Mouse (Mus musculus): ENCODE measurements at regions not wholly inside any gene's neighbourhood (a gene's known extent, or its start where the extent isn't known, plus 50 kb on each side); places are given as distances from the start of the nearest gene placed in this dataset.

DNA sequence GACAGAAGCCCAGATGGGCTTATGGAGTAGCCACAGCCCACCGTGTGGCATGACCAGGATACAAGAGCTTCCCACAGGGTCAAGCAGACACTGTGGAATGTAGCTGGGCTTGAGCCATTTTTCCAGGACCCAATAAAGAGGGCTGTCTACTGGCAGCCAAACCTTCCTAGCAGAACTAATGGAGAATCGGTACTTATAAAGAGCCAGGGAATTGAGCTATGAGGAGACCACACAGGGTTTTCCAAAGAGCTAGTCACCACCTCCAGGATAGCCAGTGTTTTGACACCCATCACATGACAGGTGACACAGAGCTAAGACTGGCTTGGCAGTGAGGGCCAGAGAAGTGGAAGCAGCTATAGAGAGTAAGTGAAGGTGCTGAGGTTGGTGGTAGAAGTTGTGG lies 149.9 kb downstream of the Map2k4 start:
- DNase-seq (ENCODE audit: low spot score in 2 of 2), result no peak

DNA sequence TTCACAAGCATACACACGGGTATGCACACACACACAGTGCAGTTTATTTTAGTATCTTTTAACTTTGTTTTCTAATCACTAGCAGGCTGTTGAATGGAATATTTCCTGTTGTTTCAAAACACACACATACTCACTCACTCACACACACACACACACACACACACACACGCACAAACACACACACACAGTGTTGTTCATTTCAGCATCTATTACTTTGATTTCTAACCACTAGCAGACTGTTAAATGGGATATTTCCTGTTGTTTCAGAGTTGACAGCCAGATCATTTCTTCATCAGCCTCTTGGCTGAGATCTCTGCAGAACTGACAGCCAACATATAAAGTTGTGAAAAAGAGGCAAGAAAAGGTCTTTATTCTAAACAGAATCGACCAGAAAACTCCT lies 150.9 kb downstream of the Map2k4 start:
- DNase-seq (ENCODE audit: low spot score in 2 of 2), result no peak

DNA sequence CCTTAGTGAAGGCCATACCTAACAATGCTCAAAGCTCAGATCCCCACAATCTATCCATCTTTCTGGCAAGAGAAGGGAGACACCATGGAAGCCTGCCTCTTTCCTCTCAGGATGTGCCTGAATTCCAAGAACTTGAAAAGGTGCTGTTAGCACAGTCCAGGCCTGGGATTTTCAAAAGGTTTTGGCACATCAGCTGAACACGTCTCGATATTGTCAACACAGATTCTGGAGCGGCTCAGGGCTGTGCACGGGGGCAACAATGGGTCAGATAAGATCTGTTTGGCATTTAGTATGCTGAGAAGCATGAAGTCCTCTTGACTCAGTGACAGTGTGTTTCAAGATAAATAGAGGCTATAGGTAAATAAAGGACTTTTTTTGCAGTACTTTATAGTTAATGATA lies 152.8 kb downstream of the Map2k4 start:
- no peak for DNase-seq (ENCODE audit: low spot score in 2 of 2)

DNA sequence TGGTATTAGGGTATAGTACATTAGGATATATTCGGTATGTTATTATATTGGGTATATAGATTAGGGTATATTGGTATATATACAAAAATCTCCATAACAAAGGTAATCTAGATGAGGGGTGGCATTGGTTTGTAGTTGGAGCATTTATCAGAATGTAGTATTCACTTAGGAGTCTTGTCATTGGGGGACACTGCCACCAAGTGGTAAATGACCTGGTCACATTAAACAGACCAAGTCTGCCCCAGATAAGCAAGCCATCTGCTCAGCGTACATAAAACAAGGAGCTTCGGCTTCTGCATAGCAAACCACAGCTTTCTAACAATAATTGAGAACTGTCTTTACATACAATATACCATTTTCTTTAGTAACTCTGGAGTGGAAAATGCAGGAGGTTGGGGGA lies 156.9 kb downstream of the Map2k4 start:
- peak in 1 of 2 experiments; percentile 52 for DNase-seq (ENCODE audit: low spot score in 2 of 2)

DNA sequence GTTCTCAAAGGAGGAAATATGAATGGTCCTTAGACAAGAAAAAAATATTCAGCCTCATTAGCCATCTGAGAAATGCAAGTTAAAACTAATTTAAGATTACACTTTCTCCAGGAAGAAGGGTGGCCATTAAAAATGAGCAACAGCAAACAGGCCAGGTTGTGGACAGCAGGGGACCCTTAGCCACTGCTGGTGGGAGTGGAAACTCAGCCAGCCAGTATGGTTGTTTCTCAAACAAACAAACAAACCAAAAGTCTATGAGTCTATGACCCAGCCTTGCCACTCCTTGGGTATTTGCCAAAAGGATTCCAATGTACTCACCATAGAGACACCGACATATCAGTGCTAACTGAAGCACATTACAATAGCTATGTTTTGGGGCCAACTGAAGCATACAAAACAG lies 157.7 kb downstream of the Map2k4 start:
- no peak for DNase-seq (ENCODE audit: low spot score in 2 of 2)

DNA sequence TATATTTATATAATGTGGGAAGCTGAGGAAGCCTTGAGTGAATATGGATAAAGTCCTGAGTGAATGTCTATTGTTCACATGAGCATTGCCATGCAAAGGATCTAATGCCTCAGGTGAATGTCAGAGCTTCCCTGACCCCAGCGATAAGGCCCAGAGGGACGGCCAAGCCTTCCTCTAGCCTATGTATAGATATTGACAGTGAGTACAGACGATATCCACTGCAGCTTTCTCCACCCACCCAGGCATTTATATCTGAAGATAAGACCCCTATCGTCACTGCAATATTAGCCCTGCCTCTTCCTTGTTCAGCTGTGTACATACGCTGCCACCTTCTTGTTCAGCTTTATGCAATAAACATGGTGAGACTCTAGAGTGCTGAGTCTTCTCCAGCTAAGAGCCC lies 158.8 kb downstream of the Map2k4 start:
- no peak for DNase-seq (ENCODE audit: low spot score in 2 of 2)

DNA sequence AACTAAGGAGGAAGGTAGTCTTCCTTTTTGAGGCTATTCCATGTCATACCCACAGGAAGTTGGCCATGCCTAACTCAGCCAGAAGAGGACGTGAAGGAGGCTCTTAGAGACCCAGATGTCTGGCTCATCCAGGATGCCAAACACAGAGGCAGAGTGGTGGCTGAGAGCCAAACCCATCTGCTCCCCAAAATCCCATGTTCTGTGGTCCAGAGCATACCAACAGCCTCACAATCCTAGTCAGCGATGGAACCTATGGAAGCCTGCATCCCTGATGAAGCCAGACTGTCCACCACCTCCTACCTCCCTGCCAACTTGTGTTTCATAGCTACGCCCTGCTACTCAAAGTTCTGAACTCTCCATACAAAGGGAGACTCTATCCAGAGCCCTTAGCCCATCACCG lies 169.1 kb downstream of the Map2k4 start:
- no peak for DNase-seq (ENCODE audit: low spot score in 2 of 2)

DNA sequence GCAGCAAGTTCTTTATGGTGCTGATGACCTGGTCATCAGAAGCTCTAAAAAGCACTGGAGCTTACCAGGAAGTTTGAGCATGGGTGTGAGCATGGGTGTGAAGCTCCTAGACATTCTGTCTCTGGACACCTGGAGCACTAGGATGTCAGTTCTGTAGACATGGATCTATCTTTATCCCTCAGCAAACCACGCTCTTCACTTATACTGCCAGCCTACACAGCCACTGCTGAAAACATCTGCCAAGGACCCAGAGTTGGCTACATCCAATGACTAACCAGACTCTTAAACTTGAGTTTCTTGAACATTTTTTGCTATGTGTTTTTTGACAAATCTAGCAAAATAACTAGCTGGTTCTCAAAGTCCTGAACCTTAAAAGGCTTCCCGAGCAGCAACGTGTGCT lies 177.6 kb downstream of the Map2k4 start:
- DNase-seq (ENCODE audit: low spot score in 2 of 2), result no peak

DNA sequence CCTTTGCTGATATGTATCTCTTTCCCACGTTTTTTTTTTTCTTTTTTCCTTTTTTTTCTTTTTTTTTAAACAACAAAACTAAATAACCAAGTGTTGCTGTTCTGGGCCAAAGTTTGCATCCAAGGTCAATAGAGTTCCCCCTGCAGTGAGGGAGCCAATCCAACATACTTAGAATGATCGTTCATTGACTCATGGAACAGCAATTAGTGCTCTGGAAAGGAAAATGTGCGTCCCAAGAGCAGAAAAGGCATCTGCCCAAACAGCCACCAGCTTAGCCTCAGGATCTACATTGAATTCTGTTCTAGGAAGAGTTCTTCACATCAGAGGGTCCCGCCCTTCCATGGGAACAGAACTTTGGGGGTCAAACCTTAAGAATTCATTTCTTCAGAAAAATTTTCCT lies 179.0 kb downstream of the Map2k4 start:
- no peak for DNase-seq (ENCODE audit: low spot score in 2 of 2)

DNA sequence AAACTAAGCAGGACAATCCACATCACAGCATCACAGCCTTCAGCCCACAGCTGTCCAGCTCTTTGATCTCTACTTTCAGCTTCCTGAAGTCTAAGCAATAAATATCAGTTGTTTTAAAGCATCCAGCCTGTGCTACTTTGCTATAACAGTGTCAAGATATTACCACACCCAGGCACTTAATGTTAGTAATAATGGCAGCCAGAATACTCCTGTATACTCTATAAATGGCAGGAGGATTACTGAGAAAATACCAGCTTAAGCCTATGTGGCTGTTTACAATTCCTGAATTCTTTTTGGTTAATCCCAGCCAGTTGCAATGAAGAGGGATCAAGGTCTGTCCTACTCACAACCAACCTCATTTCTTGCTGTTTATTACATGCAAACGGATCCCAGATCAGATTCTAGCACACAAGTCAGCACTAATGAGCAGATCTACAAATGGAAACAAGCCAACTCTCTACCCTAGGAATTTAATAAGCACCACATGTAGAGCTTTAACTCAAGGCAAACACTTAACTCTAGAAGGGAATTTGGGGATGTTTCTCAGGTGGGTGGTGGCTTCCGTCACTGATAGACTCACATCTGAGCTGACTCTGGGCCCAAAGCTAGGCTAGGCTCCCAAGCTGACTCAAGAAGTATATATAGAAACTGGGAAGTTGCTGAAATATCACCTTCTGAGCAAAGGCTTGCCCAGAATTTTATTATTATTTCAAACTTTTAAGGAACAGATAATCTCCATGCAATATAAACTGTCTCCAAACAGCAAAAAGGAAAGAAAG lies 190.6 kb downstream of the Map2k4 start:
- DNase-seq (ENCODE audit: low spot score in 2 of 2), result no peak

DNA sequence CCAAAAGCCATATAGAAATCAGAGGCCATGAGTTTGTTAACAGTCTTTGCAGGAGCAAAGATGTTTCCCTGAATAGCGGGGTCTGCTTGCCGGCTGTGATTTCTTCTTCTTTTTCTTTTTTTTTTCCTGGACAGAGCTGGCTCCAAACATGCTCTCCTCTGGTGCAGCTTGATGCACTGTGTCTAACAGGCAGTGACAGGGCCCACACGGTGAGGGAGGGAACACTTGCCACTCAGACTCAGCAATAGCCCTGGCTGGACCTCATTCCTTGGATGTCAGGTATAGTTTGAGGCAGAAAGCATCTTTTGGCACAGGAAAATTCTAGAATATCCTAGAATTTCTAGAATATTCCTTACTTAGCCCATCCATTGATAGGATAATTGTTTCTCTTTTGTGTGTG lies 199.6 kb downstream of the Map2k4 start:
- DNase-seq (ENCODE audit: low spot score in 2 of 2), result peak in 1 of 2 experiments; percentile 49

DNA sequence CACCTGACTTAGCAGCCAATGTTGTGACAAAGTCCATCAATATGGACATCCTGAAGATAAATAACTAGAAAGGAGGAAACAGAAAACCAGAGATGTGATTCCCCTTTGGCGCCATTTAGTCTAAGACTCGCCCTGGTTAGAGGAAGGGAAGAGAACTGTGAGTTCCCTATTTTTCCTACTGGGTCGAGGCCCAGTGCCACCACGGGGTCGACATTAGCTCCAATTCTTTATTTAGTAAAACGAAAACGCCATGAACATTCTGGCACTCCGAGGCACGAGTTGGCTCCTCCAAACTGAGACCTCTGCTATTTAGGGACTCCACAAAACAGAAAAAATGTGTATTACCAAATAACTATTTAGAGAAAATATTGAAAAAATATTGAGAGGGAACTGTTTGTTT lies 220.3 kb downstream of the Map2k4 start:
- no peak for DNase-seq (ENCODE audit: low spot score in 2 of 2)

DNA sequence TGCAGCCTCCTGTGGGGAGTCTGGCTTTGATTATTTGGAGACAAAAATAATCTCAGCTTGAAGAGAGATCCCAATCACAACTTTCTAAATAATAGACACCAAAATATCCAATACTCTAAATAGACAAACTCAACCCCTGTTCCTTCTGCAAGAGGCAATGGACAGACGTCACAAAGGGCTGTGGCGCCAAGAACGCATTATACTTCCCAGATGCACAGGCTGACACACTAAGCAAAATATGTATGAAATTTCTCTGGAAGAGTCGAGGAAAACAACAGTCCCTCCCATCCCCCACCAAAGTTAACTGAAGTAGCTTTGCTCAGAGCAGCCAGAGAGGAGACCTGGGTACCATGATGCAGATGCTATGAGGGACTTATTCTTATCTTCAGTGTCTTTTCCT lies 229.9 kb downstream of the Map2k4 start:
- DNase-seq (ENCODE audit: low spot score in 2 of 2), result no peak

DNA sequence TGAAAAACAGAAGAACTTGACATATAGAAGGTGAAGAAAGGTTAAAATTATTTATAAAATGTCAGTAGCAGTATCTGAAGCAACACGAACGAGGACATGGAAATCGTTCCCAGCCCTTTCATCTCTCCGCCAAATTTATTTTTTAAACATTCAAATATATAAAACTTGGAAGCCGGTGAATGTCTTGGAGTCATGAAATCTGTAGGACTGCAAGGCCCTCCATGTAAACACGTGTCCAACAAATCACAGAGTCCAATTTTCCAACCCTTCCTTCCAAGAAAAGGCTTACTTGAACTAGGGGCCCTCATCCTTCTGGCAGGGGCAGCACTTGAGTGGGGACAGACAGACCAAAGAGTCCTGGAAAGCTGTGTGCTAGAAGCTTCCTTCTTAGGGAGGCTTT lies 237.0 kb downstream of the Map2k4 start:
- DNase-seq (ENCODE audit: low spot score in 2 of 2), result no peak

DNA sequence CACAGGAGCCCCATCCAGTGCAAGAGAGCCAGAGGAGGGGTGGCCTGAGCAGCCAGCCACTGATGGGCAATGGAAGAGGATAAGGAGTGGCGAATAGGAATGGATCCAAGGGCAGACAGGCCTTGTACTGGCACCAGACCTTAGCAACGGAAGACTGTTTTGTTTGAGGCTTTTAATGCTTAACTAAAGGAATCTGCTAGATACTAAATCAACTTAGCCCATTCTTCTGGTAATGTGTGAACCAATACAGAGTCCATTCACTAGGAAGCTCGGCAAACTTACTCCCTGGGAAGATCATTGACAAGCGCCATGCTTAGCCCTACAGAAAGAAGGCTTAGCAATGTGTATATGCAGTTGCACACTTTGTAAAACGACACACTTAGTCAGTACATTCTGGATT lies 243.8 kb downstream of the Map2k4 start:
- no peak for DNase-seq (ENCODE audit: low spot score in 2 of 2)

DNA sequence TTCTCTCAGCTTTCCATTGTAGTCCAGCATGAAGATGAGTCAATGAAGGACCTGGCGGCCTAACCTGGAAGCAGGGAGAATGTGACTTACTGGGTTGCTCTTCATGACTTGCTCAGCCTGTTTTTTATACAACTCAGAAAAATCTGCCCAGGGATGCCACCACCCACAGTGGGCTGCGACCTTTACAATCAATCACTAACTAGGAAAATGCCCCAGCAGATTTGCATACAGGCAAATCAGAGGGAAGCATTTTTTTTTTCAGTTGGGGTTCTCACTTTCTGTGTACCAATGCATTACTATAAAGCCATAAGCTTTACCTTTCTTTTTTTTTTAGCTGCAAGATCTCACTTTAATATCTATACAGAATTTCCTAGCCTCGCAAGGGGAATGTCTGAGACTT lies 244.5 kb downstream of the Map2k4 start:
- no peak for DNase-seq (ENCODE audit: low spot score in 2 of 2)

DNA sequence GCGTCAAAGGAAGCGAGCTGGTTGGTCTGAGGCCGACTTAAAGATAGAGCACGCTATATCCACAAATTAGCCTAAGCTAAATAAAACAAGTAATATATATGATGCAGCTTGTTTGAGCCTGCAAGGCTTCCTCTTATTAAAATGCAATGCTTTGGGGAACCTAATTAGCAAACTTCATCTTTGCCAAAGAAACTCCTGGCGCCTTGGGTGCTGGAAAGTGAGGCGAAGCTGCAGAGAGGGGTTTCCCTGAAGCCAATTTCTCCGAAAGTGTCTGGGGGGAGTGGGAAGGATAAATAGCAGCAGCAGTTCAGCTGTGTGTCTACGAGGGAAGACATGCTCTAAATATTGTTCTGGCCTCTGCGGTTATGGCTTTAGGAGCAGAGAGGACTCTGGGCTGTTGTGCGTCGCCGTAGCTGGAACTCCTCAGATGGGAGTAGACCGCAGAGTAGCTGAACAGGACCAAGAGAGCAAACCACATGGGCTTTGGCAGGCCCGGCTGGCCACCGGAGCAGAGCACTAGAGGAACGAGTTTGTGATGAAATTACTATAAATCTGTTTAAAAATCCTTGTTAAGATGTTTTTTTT lies 251.0 kb downstream of the Map2k4 start:
- no peak for DNase-seq (ENCODE audit: low spot score in 2 of 2)

DNA sequence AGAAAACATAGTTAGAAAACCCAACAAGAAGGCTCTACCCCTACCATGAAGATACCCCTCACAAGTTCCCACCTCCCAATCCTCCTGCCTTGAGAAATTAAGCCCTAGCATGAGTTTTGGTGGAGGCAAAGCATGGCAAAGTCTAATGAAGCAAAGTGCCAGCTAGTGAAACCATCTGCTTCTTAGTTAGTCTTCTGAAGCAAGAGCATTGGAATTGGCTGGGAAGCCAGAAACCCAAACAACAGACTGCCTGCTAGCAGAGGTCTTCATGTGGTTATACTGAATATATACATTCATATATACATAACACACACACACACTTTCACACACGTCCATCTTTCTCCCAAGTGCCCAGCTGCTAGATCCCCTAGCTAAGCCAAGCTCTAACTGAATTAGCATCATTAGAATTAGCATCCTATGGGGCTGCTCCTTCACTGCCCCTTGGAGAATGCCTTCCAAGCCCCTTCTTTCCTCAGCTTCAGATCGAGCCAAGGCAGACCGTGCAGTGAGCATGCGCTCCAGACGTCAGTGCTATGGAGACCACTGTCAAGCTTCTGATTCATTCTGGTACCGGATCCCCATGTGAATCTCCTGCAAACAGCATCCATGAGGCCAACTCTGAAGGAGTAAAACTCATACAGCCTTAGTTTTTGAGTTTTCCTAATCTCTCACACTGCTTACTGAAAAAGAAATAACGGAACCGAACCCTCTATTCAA lies 252.2 kb downstream of the Map2k4 start:
- no peak for DNase-seq (ENCODE audit: low spot score in 2 of 2)

DNA sequence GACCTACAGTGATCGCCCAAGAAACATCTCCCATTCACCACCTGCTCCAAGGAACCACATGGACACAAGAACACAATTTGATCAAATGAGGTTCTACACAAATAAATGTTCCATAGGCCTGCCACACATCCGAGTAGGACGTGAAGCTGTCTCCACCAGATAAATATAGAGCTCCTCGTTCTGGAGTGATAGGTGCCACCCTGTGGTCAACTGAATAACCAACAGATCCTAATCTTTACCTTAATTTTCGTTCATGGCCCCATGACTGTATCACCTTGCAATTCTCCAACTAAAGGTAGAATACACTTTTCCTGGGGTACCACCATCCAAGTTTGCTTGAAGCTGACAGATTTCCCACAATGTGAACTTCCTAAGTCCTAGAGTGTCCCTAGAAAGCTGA lies 257.4 kb downstream of the Map2k4 start:
- no peak for DNase-seq (ENCODE audit: low spot score in 2 of 2)

DNA sequence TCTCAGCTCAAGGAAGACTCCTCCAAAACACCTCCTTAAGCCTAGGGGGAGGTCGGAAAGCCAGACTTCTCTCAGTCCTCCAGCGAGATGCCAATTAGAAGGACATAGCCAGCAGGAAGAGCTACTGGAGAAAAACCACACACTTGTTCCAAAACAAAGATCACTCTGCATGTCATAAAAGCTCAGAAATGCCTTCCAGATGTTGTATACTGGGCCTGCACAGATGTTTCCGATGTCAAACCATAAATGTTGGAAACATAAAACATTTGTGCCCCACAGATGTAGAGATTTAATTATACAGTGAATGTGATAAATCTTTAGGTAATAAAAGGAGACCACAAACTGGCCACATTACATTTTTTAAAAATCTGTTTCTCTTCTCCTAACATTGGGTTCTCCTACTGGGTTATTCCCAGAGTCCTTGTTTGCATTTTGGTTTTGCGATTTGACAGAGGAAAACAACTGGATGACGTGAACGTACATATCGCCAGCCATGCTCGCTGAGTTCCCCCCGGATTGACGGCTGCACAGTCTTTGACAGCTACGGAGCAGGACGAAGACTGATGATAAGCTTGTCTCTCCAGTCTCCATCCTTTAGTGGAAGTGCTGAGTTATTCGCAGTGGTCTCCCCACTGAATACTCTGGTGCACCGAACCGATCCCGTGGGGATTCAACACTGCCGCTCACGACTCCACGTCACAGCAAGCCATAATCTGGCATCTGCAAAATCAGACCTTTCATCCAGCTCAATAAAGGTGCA lies 235.5 kb upstream of the Myocd start:
- DNase-seq (ENCODE audit: low spot score in 2 of 2), result no peak

DNA sequence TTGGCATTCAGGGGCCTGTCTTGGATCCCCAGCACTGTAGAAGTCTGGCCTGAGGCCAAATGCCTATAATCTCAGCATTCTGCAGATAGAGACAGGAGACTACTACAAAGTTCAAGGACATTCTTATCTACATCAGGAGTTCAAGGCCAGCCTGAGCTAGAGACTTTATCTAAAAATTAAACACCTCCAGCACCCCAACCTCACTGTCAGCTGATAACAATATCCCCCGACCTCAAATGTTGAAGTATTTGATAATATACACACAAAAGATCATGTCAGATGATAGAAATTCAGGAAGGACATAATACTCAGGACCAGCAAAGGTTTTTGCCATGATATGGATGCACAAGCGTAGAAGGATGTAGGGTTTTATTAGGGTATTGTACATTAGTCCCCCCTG lies 228.2 kb upstream of the Myocd start:
- no peak for DNase-seq (ENCODE audit: low spot score in 2 of 2)

DNA sequence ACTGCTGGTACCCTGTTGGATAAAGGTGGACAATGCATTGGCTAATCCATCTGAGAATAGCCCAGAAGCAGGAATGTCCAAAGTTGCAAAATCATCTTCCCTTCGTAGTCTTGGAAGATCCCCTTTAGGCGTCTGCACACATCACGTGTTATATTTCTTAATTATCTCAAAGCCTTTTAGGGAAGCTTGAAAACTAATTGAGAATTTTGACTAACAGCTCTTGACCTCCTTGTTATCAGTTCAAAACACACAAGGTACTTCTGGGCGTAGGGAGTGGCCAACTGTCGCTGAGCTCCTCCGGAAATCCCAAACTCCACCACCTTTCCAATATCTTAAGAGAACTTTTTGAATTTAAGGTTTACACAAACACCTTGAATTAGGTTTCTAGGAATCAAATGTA lies 227.6 kb upstream of the Myocd start:
- no peak for DNase-seq (ENCODE audit: low spot score in 2 of 2)
